Mouse (Mus musculus) hindbrain, embryonic 10.5 days (tissue): ENCODE results near the gene Lrrc46. TPM values are rescaled to one million over a fixed set of nuclear protein-coding genes. Genes with fewer than 3 reads are reported as not detected.

Experiments
- DNase-seq: peaks from one replicate; pipeline ENCODE4 v3.0.0-alpha.2; 2017; ENCODE audit warnings: low spot score
- H3K27ac ChIP-seq: fragments of 300-500 bp; sonication (generic); 2 replicates; pipeline ENCODE4 v1.5.1; 2016; ENCODE audit warnings: mild to moderate bottlenecking, moderate library complexity
- H3K27me3 ChIP-seq: fragments of 300-500 bp; sonication (generic); 2 replicates; pipeline ENCODE4 v1.6.1; 2016; ENCODE audit warnings: mild to moderate bottlenecking; ENCODE audit not compliant: poor library complexity, insufficient read depth, severe bottlenecking
- H3K36me3 ChIP-seq: fragments of 300-500 bp; sonication (generic); 2 replicates; pipeline ENCODE4 v1.6.1; 2016; ENCODE audit warnings: mild to moderate bottlenecking, moderate library complexity
- H3K4me1 ChIP-seq: fragments of 300-500 bp; sonication (generic); replicated peaks from 2 replicates; pipeline ENCODE4 v1.6.1; 2016; ENCODE audit warnings: mild to moderate bottlenecking
- H3K4me3 ChIP-seq: fragments of 300-500 bp; sonication (generic); 2 replicates; pipeline ENCODE4 v1.5.1; 2016; ENCODE audit warnings: mild to moderate bottlenecking, moderate library complexity
- H3K9me3 ChIP-seq: fragments of 300-500 bp; sonication (generic); 2 replicates; pipeline ENCODE4 v1.6.1; 2016; ENCODE audit warnings: mild to moderate bottlenecking, moderate library complexity
- WGBS: fragments of 180-500 bp; shearing (Covaris S2); methylation state at CpG from one replicate; pipeline ENCODE4 v1.1.7; 2016; 5-methylcytosine and 5-hydroxymethylcytosine counted together
- polyA plus RNA-seq: library from polyadenylated mRNA; unstranded; fragments of >200 nt; fragmentation: Nextera tagmentation; extraction: Ambion mirVana; gene quantifications from 2 replicates; pipeline ENCODE4 v1.2.1, GENCODE M21; 2016

Lrrc46 gene
- polyA plus RNA-seq, 1 experiment from 2014 or later: 6.8 TPM

GRCm38 (mm10) chr11:96992722-96993311 is 48.4 kb downstream of the Lrrc46 start:
- no peaks in the 10 kb centered on the region for H3K36me3 ChIP-seq
- H3K27me3 ChIP-seq: peaks cover 66% of the 10 kb centered on the region
- H3K4me3 ChIP-seq: no peak overlapping the region
- no peak for DNase-seq
- WGBS: 43% methylated on average over 8 of the region's 8 CpGs
- H3K27ac ChIP-seq: peak overlapping the region; percentile 66
- H3K9me3 ChIP-seq: no peaks in the 10 kb centered on the region
- H3K4me1 ChIP-seq: peaks cover 72% of the 10 kb centered on the region

DNA sequence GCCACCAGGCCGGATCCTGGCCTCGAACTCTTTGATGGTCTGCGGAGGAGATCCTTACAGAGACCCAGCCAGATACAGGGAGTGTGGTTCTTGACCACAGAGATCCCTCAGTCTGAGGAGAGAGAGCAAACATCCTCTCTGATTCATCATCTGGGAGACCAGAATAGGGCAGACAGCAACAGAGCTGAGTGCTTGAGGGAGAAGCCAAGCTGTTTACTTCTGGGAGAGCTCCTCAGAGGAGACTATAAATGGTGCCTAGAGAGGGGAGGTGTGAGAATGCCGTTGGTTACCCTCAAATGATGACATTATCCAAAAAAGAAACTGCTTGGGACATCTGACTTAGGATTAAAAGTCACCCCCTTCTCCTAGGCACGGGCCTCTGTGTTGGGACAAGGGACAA is 49.7 kb downstream of the Lrrc46 start:
- peaks cover 67% of the 10 kb centered on the region for H3K27me3 ChIP-seq
- no peaks in the 10 kb centered on the region for H3K9me3 ChIP-seq
- no peak for DNase-seq
- peaks cover 64% of the 10 kb centered on the region for H3K4me1 ChIP-seq
- no peak overlapping the region for H3K27ac ChIP-seq
- no peak overlapping the region for H3K4me3 ChIP-seq
- WGBS: 79% methylated on average over 5 of the region's 5 CpGs
- H3K36me3 ChIP-seq: no peaks in the 10 kb centered on the region

- DNase-seq: no peak
- 9% methylated on average over 31 of the region's 31 CpGs for WGBS
- Histone ChIP-seq H3K36me3 (no peaks in the 10 kb centered on the region), H3K9me3 (no peaks in the 10 kb centered on the region), H3K27me3 (peaks cover 71% of the 10 kb centered on the region), H3K4me1 (peaks cover 43% of the 10 kb centered on the region), H3K27ac (peak overlapping the region; percentile 30; the same call in 1 of the 2 replicates), H3K4me3 (peak overlapping the region; percentile 43)
These were observed 53.1 kb downstream of the Lrrc46 start for GRCm38 (mm10) chr11:96987873-96988655.

GRCm38 (mm10) chr11:96986463-96986862 is 54.7 kb downstream of the Lrrc46 start:
- Histone ChIP-seq H3K36me3 (no peaks in the 10 kb centered on the region), H3K9me3 (no peaks in the 10 kb centered on the region), H3K27me3 (peaks cover 83% of the 10 kb centered on the region), H3K4me3 (no peak overlapping the region), H3K4me1 (peaks cover 37% of the 10 kb centered on the region), H3K27ac (no peak overlapping the region)
- no peak for DNase-seq
- 47% methylated on average over 3 of the region's 3 CpGs for WGBS

GRCm38 (mm10) chr11:96984903-96985302 is 56.3 kb downstream of the Lrrc46 start:
- no peak overlapping the region for H3K4me3 ChIP-seq
- DNase-seq: no peak
- H3K4me1 ChIP-seq: peaks cover 35% of the 10 kb centered on the region
- H3K27me3 ChIP-seq: peaks cover 85% of the 10 kb centered on the region
- no peak overlapping the region; the same call in 1 of the 2 replicates for H3K27ac ChIP-seq
- no peaks in the 10 kb centered on the region for H3K9me3 ChIP-seq
- no peaks in the 10 kb centered on the region for H3K36me3 ChIP-seq
- 22% methylated on average over 4 of the region's 4 CpGs for WGBS

Other genes with a start within 250 kb of the Lrrc46 start
- 65.7 and 71.8 TPM in 2 replicates for gene Nfe2l1, start 211.4 kb downstream of the Lrrc46 start, polyA plus RNA-seq
- gene Copz2, start 191.5 kb downstream of the Lrrc46 start, polyA plus RNA-seq: 42.9 and 44.2 TPM in 2 replicates
- 112 and 124 TPM in 2 replicates for gene Cdk5rap3, start 124.9 kb downstream of the Lrrc46 start, polyA plus RNA-seq
- 0.37 and 0.75 TPM in 2 replicates for gene Prr15l, start 113.3 kb downstream of the Lrrc46 start, polyA plus RNA-seq
- 31.4 and 36.4 TPM in 2 replicates for gene Pnpo, start 97.4 kb downstream of the Lrrc46 start, polyA plus RNA-seq
- 29.5 and 31.4 TPM in 2 replicates for gene Sp2, start 58.4 kb downstream of the Lrrc46 start, polyA plus RNA-seq
- gene Sp6, start 28.0 kb downstream of the Lrrc46 start, polyA plus RNA-seq: 1.6 and 2.3 TPM in 2 replicates
- 38.3 and 39.4 TPM in 2 replicates for gene Scrn2, start 11.5 kb downstream of the Lrrc46 start, polyA plus RNA-seq
- 78.9 and 80.7 TPM in 2 replicates for gene Mrpl10, start 153 bp upstream of the Lrrc46 start, polyA plus RNA-seq
- gene Osbpl7, start 9.2 kb upstream of the Lrrc46 start, polyA plus RNA-seq: 9.4 and 10.7 TPM in 2 replicates
- gene Tbx21, start 73.9 kb upstream of the Lrrc46 start, polyA plus RNA-seq: 0.29 TPM in 2 replicates
- gene Tbkbp1, start 110.1 kb upstream of the Lrrc46 start, polyA plus RNA-seq: 3.6 and 6.4 TPM in 2 replicates
- 62.5 and 88.4 TPM in 2 replicates for gene Kpnb1, start 146.5 kb upstream of the Lrrc46 start, polyA plus RNA-seq
- gene Npepps, start 239.2 kb upstream of the Lrrc46 start, polyA plus RNA-seq: 98.7 and 103 TPM in 2 replicates